Mouse (Mus musculus): ENCODE measurements around the gene Tdp2. TPM values are rescaled to one million over a fixed set of nuclear protein-coding genes. Genes with fewer than 3 reads are reported as not detected.

Gene Tdp2
- 15.8 and 25.5 TPM in 2 replicates for polyA plus RNA-seq (2012; rRNA removed)

DNA sequence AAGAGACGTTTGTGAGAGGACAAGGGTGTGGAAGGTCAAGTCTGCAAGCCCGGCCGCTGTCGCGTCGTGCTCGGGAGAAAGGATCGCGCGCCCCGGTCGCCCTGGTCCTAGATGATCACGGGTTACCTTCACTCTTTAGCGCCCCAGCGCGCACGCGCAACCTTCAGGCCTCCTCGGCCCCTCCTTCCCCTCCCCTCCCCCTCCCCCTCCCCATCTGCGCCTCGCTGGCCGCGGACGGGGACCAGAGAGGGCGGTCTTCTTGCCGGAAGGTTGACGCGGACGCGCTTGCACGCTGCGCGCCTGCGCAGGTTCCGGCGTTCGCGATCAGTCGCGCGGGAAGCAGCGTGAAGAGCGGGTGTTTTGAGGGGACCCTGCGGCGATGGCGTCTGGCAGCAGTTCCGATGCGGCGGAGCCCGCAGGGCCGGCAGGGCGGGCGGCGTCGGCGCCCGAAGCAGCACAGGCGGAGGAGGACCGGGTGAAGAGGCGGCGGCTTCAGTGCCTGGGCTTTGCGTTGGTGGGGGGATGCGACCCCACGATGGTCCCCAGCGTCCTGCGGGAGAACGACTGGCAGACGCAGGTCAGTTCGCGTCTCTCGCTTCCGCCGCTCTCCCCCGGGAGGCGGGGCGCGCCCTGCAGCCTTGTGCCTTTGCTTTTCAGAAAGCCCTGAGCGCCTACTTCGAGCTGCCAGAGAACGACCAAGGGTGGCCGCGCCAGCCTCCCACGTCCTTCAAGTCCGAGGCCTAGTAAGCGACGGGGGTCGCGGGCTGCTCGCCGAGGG, at the start of gene Tdp2, which contains the start of gene Acot13:
Gene Tdp2, plus strand, starts transcription at position 327 of the 778 bp plus-strand sequence.
Gene Acot13, minus strand, starts transcription at position 188 of the 778 bp plus-strand sequence.
- peak; percentile 97 for DNase-seq (ENCODE audit: low read depth, low spot score)
- under 1% methylated on average over 90 of the region's 90 CpGs for WGBS

DNA sequence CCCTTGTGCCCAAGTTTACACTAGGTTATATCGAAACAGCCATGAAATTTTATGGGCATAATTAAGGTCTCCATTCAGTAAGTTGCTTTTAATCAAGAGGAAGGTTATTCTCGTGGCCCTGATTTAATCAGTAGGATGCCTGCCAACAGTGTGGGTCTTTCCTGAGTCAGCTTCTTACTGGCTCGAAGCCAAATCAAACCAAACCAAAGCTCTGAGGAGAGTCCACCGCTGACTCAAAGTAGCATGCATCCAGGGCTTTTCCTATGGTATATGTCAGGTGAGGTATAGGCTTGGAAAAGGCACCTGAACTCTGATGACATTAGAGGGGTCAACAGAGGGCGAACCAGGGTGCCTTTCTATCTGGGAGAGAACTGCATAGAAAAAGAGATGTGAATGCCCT, 49.6 kb upstream of the Tdp2 start:
- no peak for DNase-seq (ENCODE audit: low read depth, low spot score)
- WGBS, result 20% methylated on average over 5 of the region's 5 CpGs

DNA sequence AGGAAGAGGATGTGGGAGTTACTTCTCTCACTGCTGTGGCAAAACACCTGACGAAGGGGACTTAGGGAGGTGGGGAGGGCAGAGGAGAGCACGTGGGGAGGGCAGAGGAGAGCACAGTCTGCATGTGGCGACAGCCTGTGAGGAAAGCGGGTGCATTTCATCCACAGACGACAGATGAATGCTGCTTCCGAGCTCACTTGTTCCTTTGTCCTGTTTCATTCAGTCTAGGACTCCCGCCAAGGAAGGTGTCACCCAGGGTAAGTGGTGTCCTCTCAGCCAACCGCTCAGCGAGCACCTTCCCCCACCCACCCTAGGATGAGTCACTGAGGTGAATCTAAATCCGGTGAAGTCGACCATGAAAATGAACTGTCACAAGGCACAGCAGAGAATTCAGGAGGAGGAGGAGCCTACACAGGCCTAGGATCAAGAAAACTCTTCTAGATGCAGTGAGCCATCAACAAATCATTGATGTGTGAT, 45.4 kb upstream of the Tdp2 start:
- DNase-seq (ENCODE audit: low read depth, low spot score), result no peak
- 65% methylated on average over 11 of the region's 11 CpGs for WGBS

DNA sequence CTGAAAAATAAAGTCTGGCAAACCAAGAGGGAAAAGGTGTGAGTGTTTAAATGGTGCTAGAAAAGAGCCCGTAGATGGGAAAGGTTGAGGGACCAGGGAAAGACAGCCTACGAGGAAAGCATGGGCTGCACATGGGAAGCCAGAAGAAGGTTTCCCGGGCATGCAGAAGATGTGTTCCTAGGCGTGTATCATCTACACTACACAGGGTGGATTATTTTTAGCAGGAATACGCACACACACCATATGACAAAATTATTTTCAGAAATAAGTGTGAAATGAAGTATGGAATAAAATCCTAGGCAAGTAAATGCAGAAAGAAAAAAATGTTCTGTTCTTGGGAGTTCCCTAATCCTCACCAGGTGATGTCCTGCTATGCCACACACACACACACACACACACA, 44.0 kb upstream of the Tdp2 start:
- 90% methylated on average over 5 of the region's 5 CpGs for WGBS
- no peak for DNase-seq (ENCODE audit: low read depth, low spot score)

DNA sequence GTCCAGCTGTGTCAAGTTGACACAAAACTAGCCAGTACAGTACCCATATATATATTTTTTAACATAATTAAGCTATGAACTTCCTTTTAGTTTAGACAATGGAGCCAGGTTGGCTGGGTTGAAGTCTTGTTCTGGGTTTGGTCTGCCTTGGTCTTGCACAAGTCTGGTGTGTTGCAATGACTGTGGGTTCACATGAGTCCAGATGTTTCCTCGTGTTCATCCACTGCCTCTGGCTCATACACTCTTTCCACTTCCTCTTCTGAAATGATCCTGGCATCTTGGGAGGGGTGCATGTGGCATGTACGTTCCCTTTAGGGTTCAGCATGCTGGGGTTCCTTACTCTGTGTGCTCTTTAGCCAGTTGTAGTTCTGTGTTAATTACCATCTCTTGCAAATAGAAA, 40.1 kb upstream of the Tdp2 start:
- 43% methylated on average over 2 of the region's 2 CpGs for WGBS
- no peak for DNase-seq (ENCODE audit: low read depth, low spot score)

DNA sequence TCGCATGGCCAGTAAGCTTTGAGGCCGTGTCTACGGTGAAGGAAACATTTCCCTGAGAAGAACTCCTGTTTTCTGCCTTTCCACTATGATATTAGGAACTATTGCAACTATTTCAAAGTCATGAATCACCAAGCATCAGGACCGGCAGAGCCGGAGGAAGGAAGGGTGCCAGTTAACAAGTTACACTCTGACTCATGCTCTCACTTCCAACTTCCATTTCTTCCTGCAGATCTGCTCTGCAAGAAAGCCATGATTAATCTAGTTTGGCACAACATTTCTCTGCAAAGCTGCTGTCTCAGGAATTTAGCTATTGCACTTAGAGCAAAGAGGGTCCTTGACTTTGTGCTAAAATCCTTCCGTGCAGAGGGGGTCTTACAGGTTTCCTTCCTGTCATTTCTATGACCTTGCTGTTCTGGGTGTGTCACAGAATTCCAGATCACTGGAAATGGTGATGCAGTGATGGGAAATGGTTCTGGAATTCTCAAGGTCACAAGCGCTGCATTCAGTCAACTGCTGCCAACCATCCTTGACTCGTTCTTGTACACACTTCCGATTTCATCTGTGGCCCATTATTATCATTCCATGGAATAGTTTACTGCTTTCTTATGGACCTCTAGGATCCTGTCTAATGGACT, 39.0 kb upstream of the Tdp2 start:
- DNase-seq (ENCODE audit: low read depth, low spot score), result no peak
- WGBS, result 75% methylated on average over 9 of the region's 9 CpGs

DNA sequence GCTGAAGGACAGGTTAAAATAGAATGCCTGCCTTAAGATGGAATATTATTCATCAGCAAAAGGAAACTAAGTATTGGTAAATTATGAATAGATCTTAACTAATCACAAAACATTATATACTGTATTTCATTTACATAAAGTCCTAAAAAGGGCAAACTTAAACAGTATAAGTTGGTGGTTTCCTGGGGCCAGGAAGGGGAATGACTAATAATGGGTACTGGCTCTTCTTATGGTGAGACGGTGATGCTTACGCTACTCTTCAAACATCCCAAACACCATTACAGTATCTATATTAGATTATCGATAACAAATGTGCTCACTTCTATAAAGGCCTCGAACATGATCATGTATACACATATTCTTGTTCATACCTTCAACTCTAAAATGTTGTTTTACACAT, 32.8 kb upstream of the Tdp2 start:
- DNase-seq (ENCODE audit: low read depth, low spot score), result no peak
- WGBS, result 99% methylated on average over 4 of the region's 4 CpGs

DNA sequence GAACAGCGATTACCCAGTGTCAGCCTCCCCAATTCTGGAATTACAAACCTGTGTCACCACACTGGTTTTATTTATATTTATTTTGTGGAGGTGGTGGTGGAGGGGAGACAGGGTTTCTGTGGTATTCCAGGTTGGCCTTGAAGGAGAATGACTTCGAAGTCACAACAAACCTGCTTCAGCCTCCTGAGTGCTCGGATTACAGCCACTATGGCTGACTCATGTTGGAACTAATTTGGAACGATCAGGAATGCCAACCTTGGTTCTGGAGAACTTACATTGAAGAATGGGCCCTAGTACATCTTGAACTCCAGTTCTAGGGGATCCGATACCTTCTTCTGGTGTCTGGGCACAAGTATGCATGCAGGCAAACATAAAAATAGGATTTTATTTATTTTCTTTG, 32.1 kb upstream of the Tdp2 start:
- no peak for DNase-seq (ENCODE audit: low read depth, low spot score)
- 58% methylated on average over 5 of the region's 5 CpGs for WGBS

DNA sequence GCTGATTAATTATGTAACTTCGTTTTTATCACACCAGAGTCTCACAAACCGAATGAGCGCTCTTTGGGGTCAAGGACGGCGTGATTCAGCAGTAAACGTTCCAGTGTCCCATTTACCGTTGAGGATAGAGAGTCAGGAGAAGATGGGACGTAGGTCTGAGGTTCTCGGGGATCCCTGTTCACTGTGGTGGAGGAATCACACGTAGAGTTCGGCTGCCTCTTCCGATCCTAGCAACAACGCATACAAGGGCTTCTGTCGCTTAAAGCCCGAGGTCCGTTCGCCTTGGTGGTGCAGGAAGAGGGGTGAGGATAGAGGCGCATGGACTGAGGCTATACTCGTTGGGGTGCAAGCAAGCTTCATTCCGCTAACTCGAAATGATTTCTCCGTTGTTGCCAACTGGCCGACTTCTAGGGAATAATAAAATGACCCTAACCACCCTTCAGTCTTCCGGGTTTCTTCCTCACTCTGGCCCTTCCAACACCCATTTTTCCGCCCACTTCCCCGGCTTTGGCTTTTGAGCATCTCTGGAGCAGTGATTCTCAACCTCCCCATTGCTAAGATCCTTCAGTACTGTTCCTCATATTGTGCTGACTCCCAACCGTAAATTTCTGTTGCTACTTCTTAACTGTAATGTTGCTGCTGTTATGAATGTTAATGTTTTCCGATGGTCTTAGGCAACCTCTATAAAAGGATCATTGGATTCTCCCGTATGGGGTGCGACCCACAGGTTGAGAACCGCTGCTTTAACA, 31.4 kb upstream of the Tdp2 start:
- no peak for DNase-seq (ENCODE audit: low read depth, low spot score)
- under 1% methylated on average over 31 of the region's 31 CpGs for WGBS

DNA sequence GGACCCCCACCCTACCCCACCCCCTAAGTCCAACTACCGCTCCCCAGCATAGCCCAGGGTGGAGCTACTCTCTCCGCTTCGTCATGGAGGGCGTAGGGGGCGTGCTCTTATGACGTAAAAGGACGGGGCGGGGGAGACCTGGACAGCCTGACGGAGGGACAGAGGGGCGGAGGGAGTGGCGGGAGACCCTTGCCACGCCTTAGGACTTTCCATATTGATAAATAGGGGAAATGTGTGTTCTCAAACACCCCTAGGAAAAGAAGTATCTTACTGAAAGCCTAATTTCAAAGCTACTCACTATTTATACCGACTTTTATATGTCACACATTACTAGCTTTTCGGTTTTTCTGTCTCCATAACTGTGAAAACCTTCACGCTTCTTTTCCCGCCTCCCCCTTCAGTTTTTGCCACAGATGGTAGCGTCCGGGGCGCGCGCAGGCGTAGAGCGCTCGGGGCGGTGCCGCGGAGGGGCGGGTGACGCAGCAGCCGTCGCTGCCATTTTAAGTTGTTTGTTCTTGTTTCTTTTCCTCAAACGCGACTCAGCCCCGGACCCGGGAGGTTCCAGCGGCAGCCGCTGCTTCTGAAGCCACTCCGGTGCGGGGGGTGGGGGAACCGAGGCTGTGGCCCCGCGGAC, 30.7 kb upstream of the Tdp2 start:
- WGBS, result under 1% methylated on average over 42 of the region's 42 CpGs
- peak; percentile 92 for DNase-seq (ENCODE audit: low read depth, low spot score)

DNA sequence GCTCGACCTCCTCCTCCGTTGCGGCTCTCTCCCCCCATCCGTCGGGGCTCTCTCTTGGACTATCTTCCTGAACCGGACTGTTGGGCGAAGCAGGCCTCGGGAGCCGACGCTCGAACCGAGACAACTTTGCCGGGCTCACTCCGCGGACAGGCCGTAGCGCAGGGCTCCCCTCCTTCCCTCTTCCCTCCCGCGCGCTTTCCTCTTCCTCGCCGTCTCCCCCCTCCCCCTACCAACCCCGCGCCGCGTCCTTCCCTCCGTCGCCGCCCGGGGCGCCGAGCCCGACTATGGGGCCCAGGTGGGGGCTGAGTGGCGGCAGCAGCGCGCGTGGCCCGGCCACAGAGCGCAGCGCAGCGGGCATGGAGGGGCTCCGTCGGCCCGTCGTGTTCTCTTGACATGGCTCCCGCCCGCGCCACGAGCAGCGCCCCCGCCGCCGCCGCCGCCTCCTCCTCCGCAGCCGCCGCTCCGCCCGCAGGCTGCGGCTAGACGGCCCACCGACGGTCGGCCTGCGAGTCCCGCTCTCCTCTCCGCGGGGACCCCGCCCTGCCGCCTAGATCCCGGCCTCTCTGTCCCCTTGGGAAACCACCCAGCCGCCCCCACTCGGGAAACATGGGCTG, 30.1 kb upstream of the Tdp2 start, which contains the start of gene BC005537:
Gene BC005537, plus strand, starts transcription at position 350 of the 614 bp plus-strand sequence.
- under 1% methylated on average over 55 of the region's 74 CpGs for WGBS
- DNase-seq (ENCODE audit: low read depth, low spot score), result no peak

DNA sequence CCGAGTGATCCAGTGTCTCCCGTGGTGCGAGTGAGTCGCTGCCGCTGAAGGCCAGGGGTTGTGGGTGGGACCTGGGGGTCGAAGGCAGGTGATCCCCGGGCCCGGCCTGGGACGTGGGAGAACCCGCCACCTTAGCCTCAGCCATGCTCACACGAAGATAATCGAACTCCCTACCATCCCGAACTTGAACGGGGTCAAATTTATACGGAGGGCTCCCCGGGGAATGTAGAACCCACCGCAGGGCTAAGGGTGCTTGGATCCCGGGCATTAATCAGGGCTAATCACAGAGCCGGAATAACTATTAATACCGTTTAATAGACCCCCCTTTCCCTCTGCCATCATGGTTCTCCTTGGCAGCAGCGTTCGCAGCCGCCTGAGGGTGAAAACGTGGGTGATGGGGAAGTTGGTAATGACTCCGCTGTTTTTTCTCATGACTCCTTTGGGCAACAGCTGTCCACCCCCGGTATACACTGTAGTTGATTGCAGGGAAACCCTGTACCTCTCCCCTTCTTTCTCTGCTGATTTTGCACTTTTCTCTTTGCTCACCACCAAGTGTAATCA, 29.3 kb upstream of the Tdp2 start:
- WGBS, result under 1% methylated on average over 26 of the region's 26 CpGs
- no peak for DNase-seq (ENCODE audit: low read depth, low spot score)

DNA sequence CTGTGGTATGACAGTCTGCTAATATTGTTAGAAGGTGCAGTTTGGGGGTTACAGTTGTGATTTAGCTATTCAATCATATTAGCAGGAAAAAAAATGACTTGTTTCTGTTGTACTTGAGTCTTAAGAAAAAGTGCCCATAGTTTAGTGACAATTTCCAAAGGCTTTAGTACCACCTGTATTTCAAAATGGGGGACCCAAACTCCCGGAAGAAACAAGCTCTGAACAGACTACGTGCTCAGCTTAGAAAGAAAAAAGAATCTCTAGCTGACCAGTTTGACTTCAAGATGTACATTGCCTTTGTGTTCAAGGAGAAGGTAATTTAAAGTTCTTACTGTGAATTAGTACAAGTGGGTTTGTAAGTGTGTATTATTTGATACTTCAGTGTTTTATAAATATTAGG, 28.3 kb upstream of the Tdp2 start:
- no peak for DNase-seq (ENCODE audit: low read depth, low spot score)
- WGBS, result 2% methylated on average over 2 of the region's 2 CpGs

DNA sequence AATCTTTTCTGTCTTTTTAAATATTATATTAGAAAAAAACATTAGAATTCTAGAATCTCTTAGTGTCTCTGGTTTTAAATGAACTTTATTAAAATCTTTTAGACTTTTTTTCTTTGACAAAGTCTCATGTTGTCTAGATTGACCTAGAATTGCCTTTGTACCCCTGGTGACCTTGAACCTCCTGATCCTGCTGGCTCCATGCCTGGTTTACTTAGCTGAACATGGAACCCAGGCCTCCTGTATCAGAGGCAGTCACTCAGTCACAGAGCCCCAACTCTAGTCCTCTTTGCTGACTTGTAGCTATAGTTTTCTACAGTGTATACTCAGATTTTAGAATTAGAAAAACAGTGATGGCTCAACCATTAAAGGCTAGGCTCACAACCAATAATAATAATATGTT, 25.4 kb upstream of the Tdp2 start:
- DNase-seq (ENCODE audit: low read depth, low spot score), result no peak

DNA sequence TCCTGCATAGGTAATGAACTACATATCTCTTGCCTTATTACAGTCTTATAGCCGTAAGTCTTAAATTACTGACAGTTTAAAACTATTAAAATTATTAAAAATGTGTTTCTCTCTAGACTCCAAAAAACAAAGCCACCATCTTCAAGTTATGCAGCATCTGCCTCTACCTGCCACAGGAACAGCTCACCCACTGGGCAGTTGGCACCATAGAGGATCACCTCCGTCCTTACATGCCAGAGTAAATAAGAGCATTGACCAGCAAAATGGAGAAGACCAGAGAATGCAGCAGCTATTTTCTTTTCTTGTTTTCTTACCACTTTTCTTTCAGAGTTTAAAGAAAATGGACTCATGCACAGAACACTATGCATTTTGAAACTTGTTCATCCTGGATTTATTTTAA, 19.0 kb upstream of the Tdp2 start:
- WGBS, result 90% methylated on average over 2 of the region's 2 CpGs
- no peak for DNase-seq (ENCODE audit: low read depth, low spot score)

DNA sequence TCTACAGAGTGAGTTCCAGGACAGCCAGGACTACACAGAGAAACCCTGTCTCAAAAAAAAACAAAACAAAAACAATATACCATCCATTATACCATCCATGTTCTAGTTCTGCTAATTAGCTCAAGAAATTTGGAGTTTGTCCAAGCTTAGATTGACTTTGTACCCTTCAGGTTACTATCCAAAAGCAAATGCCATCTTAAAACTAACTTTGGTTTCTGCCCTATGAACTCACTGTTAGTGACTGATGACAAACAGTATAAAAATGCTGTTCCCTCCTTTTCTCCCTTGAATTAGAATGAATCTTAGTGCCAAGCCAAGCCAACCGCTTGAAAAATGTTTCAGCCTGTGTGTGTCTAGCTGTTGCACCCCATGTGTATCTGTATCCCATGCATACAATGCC, 16.9 kb upstream of the Tdp2 start:
- DNase-seq (ENCODE audit: low read depth, low spot score), result no peak

DNA sequence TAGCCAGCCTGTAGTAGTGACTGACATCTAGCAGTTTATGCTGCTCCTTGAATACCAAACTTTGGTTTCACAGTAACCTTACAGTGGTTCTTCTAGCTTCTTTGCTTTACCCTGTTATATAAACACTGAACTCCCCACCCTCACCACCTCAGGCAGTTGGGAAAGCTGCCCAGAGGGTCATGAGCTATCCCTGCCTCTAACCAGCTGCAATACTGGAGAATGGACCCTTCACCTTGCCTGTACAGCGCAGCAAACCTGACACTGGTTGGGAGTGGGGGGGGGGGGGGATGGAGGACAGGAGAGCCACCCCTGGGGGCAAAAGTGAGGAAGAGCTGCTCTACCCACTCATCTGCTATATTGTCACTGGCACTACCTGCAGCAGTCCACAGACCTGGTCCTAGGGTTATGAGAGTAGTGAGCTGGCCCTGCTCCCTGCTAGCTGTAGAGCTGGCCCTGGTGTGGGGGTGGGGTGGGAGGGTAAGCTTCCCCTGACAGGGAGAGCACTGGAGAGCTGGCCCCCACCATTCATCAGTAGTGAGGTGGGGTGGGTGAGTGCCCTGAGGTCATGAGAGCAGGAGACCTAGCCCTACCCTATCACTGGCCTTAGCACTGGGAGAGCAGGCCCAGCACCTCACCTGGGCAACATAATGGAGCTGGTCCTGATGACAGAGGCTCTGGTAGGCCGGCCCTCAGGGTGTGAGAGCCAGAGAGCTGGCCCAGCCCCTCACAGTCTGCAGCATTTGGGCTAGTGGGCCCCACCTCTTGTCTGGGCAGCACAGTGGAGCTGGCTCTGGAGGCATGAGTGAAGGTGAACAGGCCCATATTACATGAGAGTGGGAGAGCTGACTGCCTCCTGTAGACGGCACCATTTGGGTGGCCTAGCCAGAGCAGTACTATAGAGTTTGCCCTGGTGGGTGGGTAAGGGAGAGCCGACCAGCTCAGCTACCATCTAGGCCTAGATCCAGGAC, 15.1 kb upstream of the Tdp2 start:
- WGBS, result 61% methylated on average over 4 of the region's 4 CpGs
- DNase-seq (ENCODE audit: low read depth, low spot score), result no peak

More for the DNA sequence above, 16.9 kb upstream of the Tdp2 start:
- 79% methylated on average over 1 of the region's 1 CpGs for WGBS

DNA sequence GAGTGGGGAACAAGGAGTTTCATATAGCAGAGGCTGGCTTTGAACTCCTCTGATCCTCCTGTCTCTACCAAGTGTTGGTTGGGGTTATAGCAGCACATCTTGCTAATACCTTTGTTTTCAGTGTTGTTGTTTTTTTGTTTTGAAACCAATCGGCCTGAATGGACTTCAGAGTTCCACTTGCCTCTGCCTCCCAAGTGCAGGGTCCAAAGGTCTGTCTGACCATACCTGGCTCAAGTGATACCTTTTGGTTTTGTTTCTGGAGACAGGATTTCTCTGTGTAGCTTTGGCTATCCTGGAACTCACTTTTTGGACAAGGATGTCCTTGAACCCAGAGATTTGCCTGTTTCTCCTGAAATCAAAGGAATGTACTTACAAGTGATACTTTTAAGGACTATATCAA, 11.5 kb upstream of the Tdp2 start:
- no peak for DNase-seq (ENCODE audit: low read depth, low spot score)
- 70% methylated on average over 1 of the region's 1 CpGs for WGBS

Data from large intestine, adult 2 months (tissue).